Mouse (Mus musculus) neural tube, embryonic 14.5 days (tissue): ENCODE measurements around the gene Lbh. TPM values are rescaled to one million over a fixed set of nuclear protein-coding genes. Genes with fewer than 3 reads are reported as not detected.

ENCODE experiments used
- ATAC-seq: fragments of 200-750 bp; cut with Nextera tagmentation; 2 replicates; pipeline ENCODE4 v1.8.0; 2017; ENCODE audit warnings: low read depth, mild to moderate bottlenecking, moderate TSS enrichment, moderate library complexity
- H3K27ac ChIP-seq: fragments of 300-500 bp; sonication (generic); 2 replicates; pipeline ENCODE4 v1.5.1; 2014; ENCODE audit warnings: low read depth, mild to moderate bottlenecking, control low read depth, low read length, moderate library complexity, mixed read lengths
- H3K27me3 ChIP-seq: fragments of 300-500 bp; sonication (generic); 2 replicates; pipeline ENCODE4 v1.6.1; 2014; ENCODE audit warnings: low read length; ENCODE audit not compliant: control insufficient read depth, insufficient read depth
- H3K36me3 ChIP-seq: fragments of 300-500 bp; sonication (generic); 2 replicates; pipeline ENCODE4 v1.6.1; 2014; ENCODE audit warnings: low read length, mixed read lengths; ENCODE audit not compliant: control insufficient read depth, insufficient read depth
- H3K4me1 ChIP-seq: fragments of 300-500 bp; sonication (generic); 2 replicates; pipeline ENCODE4 v1.6.1; 2014; ENCODE audit warnings: low read length; ENCODE audit not compliant: control insufficient read depth, insufficient read depth
- H3K4me2 ChIP-seq: fragments of 300-500 bp; sonication (generic); 2 replicates; pipeline ENCODE4 v1.6.1; 2014; ENCODE audit warnings: mild to moderate bottlenecking, low read depth, low read length, control low read depth
- H3K4me3 ChIP-seq: fragments of 300-500 bp; sonication (generic); 2 replicates; pipeline ENCODE4 v1.5.1; 2014; ENCODE audit warnings: low read depth, low read length, control low read depth, mixed read lengths
- H3K9ac ChIP-seq: fragments of 300-500 bp; sonication (generic); replicated peaks from 2 replicates; pipeline ENCODE4 v1.6.1; 2014; ENCODE audit warnings: low read depth, mild to moderate bottlenecking, control low read depth, low read length, mixed read lengths
- H3K9me3 ChIP-seq: fragments of 300-500 bp; sonication (generic); 2 replicates; pipeline ENCODE4 v1.6.1; 2016; ENCODE audit warnings: low read length; ENCODE audit not compliant: control insufficient read depth
- WGBS: fragments of 180-500 bp; shearing (Covaris S2); extraction: QIAGEN DNeasy Blood & Tissue Kit; methylation state at CpG from one replicate; pipeline ENCODE4 v1.1.7; 2014; 5-methylcytosine and 5-hydroxymethylcytosine counted together
- polyA plus RNA-seq: library from polyadenylated mRNA; unstranded; fragments of >200 nt; fragmentation: Nextera tagmentation; extraction: Ambion mirVana; gene quantifications from 2 replicates; pipeline ENCODE4 v1.2.1, GENCODE M21; 2014

Lbh gene
- 5.7 and 7.0 TPM in 2 replicates for polyA plus RNA-seq

DNA sequence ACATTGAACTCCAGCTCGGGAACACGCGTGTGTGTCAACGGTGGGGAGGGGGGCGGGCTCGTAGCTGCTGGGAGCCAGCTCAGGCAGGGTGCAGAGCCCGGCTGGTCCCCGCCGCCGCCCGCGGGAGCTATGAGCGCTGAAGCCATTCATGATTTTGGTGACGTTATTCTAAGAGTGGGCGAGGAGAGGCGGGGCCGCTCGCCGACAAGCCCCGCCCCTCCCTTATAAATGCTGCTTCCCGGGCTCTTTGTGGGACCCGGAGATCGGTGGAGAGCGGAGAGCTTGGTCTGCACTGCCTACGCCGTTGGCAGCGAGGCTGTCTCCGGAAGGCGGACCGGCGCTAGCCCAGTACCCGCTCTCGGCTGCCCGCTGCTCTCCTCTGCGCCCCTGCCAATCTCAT lies at the start of gene Lbh:
TSS of gene Lbh (plus strand) at position 253 of the 400 bp plus-strand sequence.
- peaks cover 4% of the 10 kb centered on the region; the same call in 1 of the 2 replicates for H3K36me3 ChIP-seq

GRCm38 (mm10) chr17:72878979-72879378 lies 39.1 kb upstream of the Lbh start:
- WGBS: 93% methylated on average over 9 of the region's 9 CpGs
- no peaks in the 10 kb centered on the region for H3K9me3 ChIP-seq
- ATAC-seq: no peak

More for the DNA sequence above, at the start of gene Lbh:
- WGBS: 2% methylated on average over 35 of the region's 35 CpGs
- ATAC-seq: peak; percentile 92
- Histone ChIP-seq H3K4me3 (peak within 1 kb of the TSS; percentile 87), H3K27me3 (no peaks in the 10 kb centered on the region), H3K4me1 (peaks cover 38% of the 10 kb centered on the region), H3K9ac (peak within 1 kb of the TSS; percentile 95), H3K9me3 (no peaks in the 10 kb centered on the region), H3K27ac (peak within 1 kb of the TSS; percentile 93), H3K4me2 (peak within 1 kb of the TSS; percentile 86)

DNA sequence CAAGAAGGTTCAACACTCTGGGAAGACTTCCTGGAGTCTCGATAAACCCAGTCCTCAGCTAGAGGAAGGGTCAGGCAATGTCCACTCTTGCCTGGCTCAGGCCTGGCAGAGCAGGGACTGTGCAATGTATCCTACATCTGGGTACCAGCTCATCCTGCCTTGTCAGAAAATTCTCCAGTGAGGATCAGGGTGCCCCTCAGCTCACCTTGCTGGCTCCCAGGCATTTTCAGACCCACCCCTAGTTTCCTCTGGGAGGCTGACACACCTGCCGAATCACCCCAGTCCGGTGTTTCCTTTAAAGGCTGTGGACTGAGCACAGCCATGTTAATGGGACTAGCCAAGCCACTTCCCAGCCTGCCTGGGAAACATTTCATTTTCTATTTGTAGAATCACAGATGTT lies 37.9 kb upstream of the Lbh start:
- Histone ChIP-seq H3K4me1 (no peaks in the 10 kb centered on the region), H3K9me3 (no peaks in the 10 kb centered on the region), H3K36me3 (no peaks in the 10 kb centered on the region), H3K9ac (no peak overlapping the region), H3K27ac (no peak overlapping the region), H3K4me2 (no peak overlapping the region), H3K27me3 (no peaks in the 10 kb centered on the region), H3K4me3 (no peak overlapping the region)
- 73% methylated on average over 3 of the region's 3 CpGs for WGBS
- ATAC-seq: no peak

More at GRCm38 (mm10) chr17:72878979-72879378, 39.1 kb upstream of the Lbh start:
- Histone ChIP-seq H3K27ac (no peak overlapping the region), H3K27me3 (no peaks in the 10 kb centered on the region), H3K4me1 (no peaks in the 10 kb centered on the region), H3K4me2 (no peak overlapping the region), H3K36me3 (no peaks in the 10 kb centered on the region), H3K4me3 (no peak overlapping the region), H3K9ac (no peak overlapping the region)

DNA sequence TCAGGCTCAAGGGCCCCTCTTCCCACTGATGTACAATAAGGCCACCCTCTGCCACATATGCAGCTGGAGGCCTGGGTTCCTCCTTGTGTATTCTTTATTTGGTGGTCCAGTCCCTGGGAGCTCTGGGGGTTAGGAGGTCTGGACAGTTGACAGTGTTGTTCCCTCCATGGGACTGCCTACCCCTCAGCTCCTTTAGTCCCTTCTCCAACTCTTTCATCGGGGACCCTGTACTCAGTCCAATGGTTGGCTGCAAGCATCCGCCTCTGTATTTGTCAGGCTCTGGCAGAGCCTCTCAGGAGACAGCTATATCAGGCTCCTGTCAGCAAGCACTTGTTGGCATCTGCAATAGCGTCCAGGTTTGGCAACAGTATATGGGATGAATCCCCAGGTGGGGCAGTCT lies 37.1 kb upstream of the Lbh start:
- no peaks in the 10 kb centered on the region for H3K9me3 ChIP-seq
- no peak overlapping the region for H3K27ac ChIP-seq
- H3K4me2 ChIP-seq: no peak overlapping the region
- no peak overlapping the region for H3K9ac ChIP-seq
- no peaks in the 10 kb centered on the region for H3K4me1 ChIP-seq
- 65% methylated on average over 3 of the region's 3 CpGs for WGBS
- no peak for ATAC-seq
- H3K4me3 ChIP-seq: no peak overlapping the region
- H3K27me3 ChIP-seq: no peaks in the 10 kb centered on the region
- no peaks in the 10 kb centered on the region for H3K36me3 ChIP-seq

DNA sequence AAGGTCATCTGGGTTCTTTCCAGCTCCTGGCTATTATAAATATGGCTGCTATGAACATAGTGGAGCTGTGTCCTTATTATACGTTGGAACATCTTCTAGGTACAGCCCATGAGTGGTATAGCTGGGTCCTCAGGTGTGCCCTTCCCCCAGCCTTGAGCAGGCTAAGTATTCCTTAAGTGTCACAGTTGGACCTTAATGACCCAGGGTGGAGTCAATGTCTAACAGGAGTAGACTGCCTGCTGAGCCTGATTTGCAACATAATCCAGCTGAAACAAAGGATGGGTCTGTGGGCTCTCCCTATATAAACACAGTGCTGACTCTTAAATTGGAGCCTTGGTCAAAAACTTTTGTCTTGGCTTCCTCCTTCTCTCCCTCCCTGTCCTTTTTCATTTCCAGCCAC lies 36.3 kb upstream of the Lbh start:
- WGBS: 66% methylated on average over 1 of the region's 1 CpGs
- Histone ChIP-seq H3K4me1 (no peaks in the 10 kb centered on the region), H3K4me3 (no peak overlapping the region), H3K36me3 (no peaks in the 10 kb centered on the region), H3K27me3 (no peaks in the 10 kb centered on the region), H3K4me2 (no peak overlapping the region), H3K27ac (no peak overlapping the region), H3K9me3 (no peaks in the 10 kb centered on the region), H3K9ac (no peak overlapping the region)
- no peak for ATAC-seq

DNA sequence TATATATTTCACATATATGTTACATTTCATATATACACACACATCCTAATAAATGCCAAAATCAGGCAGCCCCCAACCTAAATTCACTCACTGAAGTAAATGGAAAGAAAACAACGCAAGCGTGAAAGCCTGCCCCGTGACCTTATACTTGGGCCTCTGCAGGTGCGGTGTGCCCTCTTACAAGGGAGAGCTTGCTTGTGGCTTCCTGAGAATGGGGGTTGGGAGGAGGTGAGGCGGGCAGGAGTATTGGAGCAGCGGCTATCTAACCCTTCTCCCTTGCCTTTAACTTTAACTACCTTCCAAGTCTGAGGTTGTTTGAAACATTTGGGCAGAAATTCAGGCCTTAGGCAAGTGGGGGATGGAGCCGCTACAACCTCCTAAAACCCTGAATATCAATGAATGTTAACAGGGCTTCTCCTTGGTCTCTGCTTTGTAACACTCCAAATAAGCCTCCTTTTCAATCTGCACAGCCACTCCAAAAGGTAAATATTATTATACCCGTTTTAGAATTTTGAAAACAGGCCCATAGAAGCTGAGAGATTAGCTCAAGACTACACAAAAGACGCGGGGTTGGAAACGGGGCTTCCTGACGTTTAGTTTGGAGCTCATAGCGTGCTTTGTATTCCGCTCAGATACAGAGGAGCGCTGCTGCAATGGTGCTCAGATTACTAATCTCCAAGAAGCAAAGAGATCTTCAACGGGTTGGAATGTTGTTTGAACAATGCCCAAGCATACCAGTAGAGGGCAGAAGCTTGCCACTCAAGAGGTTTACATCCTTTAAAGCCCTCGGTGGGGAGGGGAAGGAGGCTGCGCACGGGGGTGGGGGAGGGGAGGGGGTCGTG lies 28.3 kb upstream of the Lbh start:
- Histone ChIP-seq H3K27ac (no peak overlapping the region), H3K27me3 (no peaks in the 10 kb centered on the region), H3K4me2 (no peak overlapping the region), H3K9ac (no peak overlapping the region), H3K36me3 (no peaks in the 10 kb centered on the region), H3K9me3 (no peaks in the 10 kb centered on the region), H3K4me1 (peaks cover 5% of the 10 kb centered on the region; the same call in 1 of the 2 replicates), H3K4me3 (no peak overlapping the region)
- ATAC-seq: peak; percentile 83
- 18% methylated on average over 20 of the region's 20 CpGs for WGBS

DNA sequence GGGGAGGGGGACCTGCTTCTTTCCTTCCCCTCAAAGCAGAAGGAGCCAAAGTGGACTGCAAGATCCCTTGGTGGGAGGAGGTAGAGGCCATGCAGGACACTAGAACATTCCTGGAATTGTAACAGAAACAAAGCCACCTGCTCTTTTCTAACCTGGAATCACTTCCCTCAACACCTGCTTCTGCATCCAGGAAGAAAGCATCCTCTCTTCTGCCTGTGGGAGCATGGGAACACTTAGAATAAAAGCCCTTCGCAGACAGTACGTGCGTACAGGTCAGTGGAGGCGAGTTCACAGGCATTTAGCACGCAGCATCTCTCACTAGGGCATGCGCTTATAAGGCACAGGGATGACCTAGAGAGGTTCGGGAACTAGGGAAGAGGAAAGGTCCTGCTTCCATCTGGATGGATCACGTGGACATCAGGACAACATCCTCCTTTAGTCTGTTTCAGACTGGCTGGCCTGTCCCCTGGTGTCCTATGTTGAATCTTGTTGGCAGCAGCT lies 27.7 kb upstream of the Lbh start:
- peaks cover 5% of the 10 kb centered on the region; the same call in 1 of the 2 replicates for H3K4me1 ChIP-seq
- H3K27me3 ChIP-seq: no peaks in the 10 kb centered on the region
- no peaks in the 10 kb centered on the region for H3K9me3 ChIP-seq
- WGBS: 56% methylated on average over 8 of the region's 8 CpGs
- ATAC-seq: peak; percentile 46
- H3K36me3 ChIP-seq: no peaks in the 10 kb centered on the region
- H3K9ac ChIP-seq: no peak overlapping the region
- no peak overlapping the region for H3K27ac ChIP-seq
- H3K4me2 ChIP-seq: no peak overlapping the region
- H3K4me3 ChIP-seq: no peak overlapping the region

DNA sequence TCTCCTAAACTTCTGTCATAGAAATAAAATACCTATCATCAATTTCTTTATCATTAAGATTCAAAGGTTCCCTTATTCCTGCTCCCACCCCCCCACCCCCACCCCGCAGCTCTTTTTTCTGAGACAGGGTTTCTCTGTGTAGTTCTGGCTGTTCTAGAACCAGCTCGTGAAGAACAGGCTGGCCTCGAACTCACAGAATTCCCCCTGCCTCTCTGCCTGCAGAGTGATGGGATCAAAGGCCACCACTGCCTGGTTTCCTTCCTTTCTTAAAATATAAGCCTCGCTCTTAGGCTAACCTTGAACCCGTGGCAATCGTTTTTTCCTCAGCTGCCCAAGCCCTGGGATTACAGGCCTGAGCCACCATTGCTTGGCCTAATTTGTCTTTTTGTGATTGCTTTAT lies 26.5 kb upstream of the Lbh start:
- peaks cover 5% of the 10 kb centered on the region; the same call in 1 of the 2 replicates for H3K4me1 ChIP-seq
- 95% methylated on average over 6 of the region's 6 CpGs for WGBS
- no peak for ATAC-seq
- H3K4me3 ChIP-seq: no peak overlapping the region
- no peaks in the 10 kb centered on the region for H3K27me3 ChIP-seq
- no peaks in the 10 kb centered on the region for H3K9me3 ChIP-seq
- no peaks in the 10 kb centered on the region for H3K36me3 ChIP-seq
- no peak overlapping the region for H3K4me2 ChIP-seq
- H3K9ac ChIP-seq: no peak overlapping the region
- H3K27ac ChIP-seq: no peak overlapping the region

GRCm38 (mm10) chr17:72895506-72895905 lies 22.6 kb upstream of the Lbh start:
- no peaks in the 10 kb centered on the region for H3K36me3 ChIP-seq

More at GRCm38 (mm10) chr17:72895506-72895905, 22.6 kb upstream of the Lbh start:
- Histone ChIP-seq H3K27ac (no peak overlapping the region), H3K4me2 (no peak overlapping the region), H3K27me3 (no peaks in the 10 kb centered on the region), H3K4me3 (no peak overlapping the region), H3K4me1 (peaks cover under 1% of the 10 kb centered on the region; the same call in 1 of the 2 replicates), H3K9me3 (no peaks in the 10 kb centered on the region), H3K9ac (no peak overlapping the region)
- 90% methylated on average over 3 of the region's 3 CpGs for WGBS
- no peak for ATAC-seq
